Mouse (Mus musculus): ENCODE measurements around the gene Tmem9b. TPM values are rescaled to one million over a fixed set of nuclear protein-coding genes. Genes with fewer than 3 reads are reported as not detected.

Tmem9b gene
- 10 to 100 TPM; 32.3 to 33.7 TPM for total RNA-seq (2021)
- long read RNA-seq, experiment 1, transcript Tmem9b-201 (5 exons, 1,703 nt), result major isoform, 102 of 104 reads
- long read RNA-seq, experiment 1, partial matches to known transcripts, result 1 of 104 reads
- long read RNA-seq, experiment 1, other reads (novel, unspliced or antisense), result 0 of 104 reads
- long read RNA-seq, experiment 2, transcript Tmem9b-201 (5 exons, 1,703 nt), result major isoform, 70 of 76 reads
- long read RNA-seq, experiment 2, partial matches to known transcripts, result 6 of 76 reads
- long read RNA-seq, experiment 2, other reads (novel, unspliced or antisense), result 0 of 76 reads

GRCm38 (mm10) chr7:109752008-109752925 lies at the start of gene Tmem9b:
Gene Tmem9b, minus strand, starts transcription at chr7:109752875.
- intact Hi-C loops (cut with DNase I), result no loop called here
- peak; percentile 84 to 87 for DNase-seq

- intact Hi-C loops (cut with DNase I), result no loop called here
- DNase-seq, result no peak
Measured at GRCm38 (mm10) chr7:109800626-109801025, 48.0 kb upstream of the Tmem9b start.

GRCm38 (mm10) chr7:109799168-109799567 lies 46.5 kb upstream of the Tmem9b start:
- intact Hi-C loops (cut with DNase I), result loop anchor here (10.0 kb wide), 1 partner anchor 166 kb away; the partner anchor contains the start of gene Dennd5a
- no peak for DNase-seq

- peak in 1 of 2 experiments; percentile 23 for DNase-seq
Measured at GRCm38 (mm10) chr7:109795564-109795963, 42.9 kb upstream of the Tmem9b start.

GRCm38 (mm10) chr7:109794556-109794955 lies 41.9 kb upstream of the Tmem9b start:
- intact Hi-C loops (cut with DNase I), result loop anchor here (10.0 kb wide), 1 partner anchor 170 kb away; the partner anchor contains the start of gene Dennd5a
- no peak for DNase-seq

More at GRCm38 (mm10) chr7:109795564-109795963, 42.9 kb upstream of the Tmem9b start:
- intact Hi-C loops (cut with DNase I), result loop anchor here (10.0 kb wide), 1 partner anchor 169 kb away; the partner anchor contains the start of gene Dennd5a

GRCm38 (mm10) chr7:109792759-109793158 lies 40.1 kb upstream of the Tmem9b start:
- peak; percentile 50 to 77 for DNase-seq
- intact Hi-C loops (cut with DNase I), result loop anchor here (1.0 to 10.0 kb wide), 2 partner anchors 100 to 172 kb away; partner anchors contain the start of gene Dennd5a

- no peak for DNase-seq
- intact Hi-C loops (cut with DNase I), result loop anchor here (10.0 kb wide), 1 partner anchor 174 kb away; the partner anchor contains the start of gene Dennd5a
Measured at GRCm38 (mm10) chr7:109790818-109791217, 38.1 kb upstream of the Tmem9b start.

GRCm38 (mm10) chr7:109787860-109788259 lies 35.2 kb upstream of the Tmem9b start:
- DNase-seq, result no peak

GRCm38 (mm10) chr7:109783281-109783680 lies 30.6 kb upstream of the Tmem9b start:
- no peak for DNase-seq
- intact Hi-C loops (cut with DNase I), result no loop called here

More at GRCm38 (mm10) chr7:109787860-109788259, 35.2 kb upstream of the Tmem9b start:
- intact Hi-C loops (cut with DNase I), result no loop called here

- DNase-seq, result peak; percentile 61 to 71
- intact Hi-C loops (cut with DNase I), result no loop called here
Measured at GRCm38 (mm10) chr7:109781470-109782203, 29.0 kb upstream of the Tmem9b start, which contains the start of gene Nrip3. Gene Nrip3, minus strand, starts transcription at chr7:109782025.

GRCm38 (mm10) chr7:109781087-109781469 lies 28.4 kb upstream of the Tmem9b start:
- intact Hi-C loops (cut with DNase I), result no loop called here
- DNase-seq, result no peak

- DNase-seq, result no peak
- intact Hi-C loops (cut with DNase I), result no loop called here
Measured at GRCm38 (mm10) chr7:109772251-109772650, 19.6 kb upstream of the Tmem9b start.

- intact Hi-C loops (cut with DNase I), result no loop called here
- no peak for DNase-seq
Measured at GRCm38 (mm10) chr7:109768699-109769383, 16.2 kb upstream of the Tmem9b start.

GRCm38 (mm10) chr7:109767575-109768350 lies 15.1 kb upstream of the Tmem9b start:
- intact Hi-C loops (cut with DNase I), result no loop called here
- no peak for DNase-seq

GRCm38 (mm10) chr7:109764009-109764408 lies 11.3 kb upstream of the Tmem9b start:
- intact Hi-C loops (cut with DNase I), result no loop called here
- no peak for DNase-seq

- no peak for DNase-seq
- intact Hi-C loops (cut with DNase I), result no loop called here
Measured at GRCm38 (mm10) chr7:109756291-109756690, 3.6 kb upstream of the Tmem9b start.

GRCm38 (mm10) chr7:109754034-109754433 lies 1.4 kb upstream of the Tmem9b start:
- intact Hi-C loops (cut with DNase I), result no loop called here
- no peak for DNase-seq

GRCm38 (mm10) chr7:109751427-109752007 lies 1.2 kb downstream of the Tmem9b start:
- intact Hi-C loops (cut with DNase I), result no loop called here
- DNase-seq, result no peak
